Mouse (Mus musculus) liver, embryonic 14.5 days (tissue): ENCODE measurements at regions not wholly inside any gene's neighbourhood (a gene's known extent, or its start where the extent isn't known, plus 50 kb on each side); places are given as distances from the start of the nearest gene placed in this dataset.

Experiments used
- ATAC-seq: fragments of 200-750 bp; cut with Nextera tagmentation; 2 replicates; pipeline ENCODE4 v1.8.0; 2017; ENCODE audit warnings: moderate number of reproducible peaks, mild to moderate bottlenecking, moderate library complexity; ENCODE audit not compliant: insufficient read depth
- DNase-seq, 3 experiments: peaks; one replicate each; pipeline ENCODE4 v3.0.0-alpha.2; 2012 to 2013; ENCODE audit warnings: low read depth in 3 of 3, low spot score in 3 of 3
- H3K27ac ChIP-seq: fragments of 300-500 bp; sonication (generic); 2 replicates; pipeline ENCODE4 v1.5.1; 2014; ENCODE audit warnings: moderate library complexity, mild to moderate bottlenecking, control low read depth, inconsistent platforms
- H3K27me3 ChIP-seq: fragments of 300-500 bp; sonication (generic); 2 replicates; pipeline ENCODE4 v1.6.1; 2014; ENCODE audit warnings: mild to moderate bottlenecking, low read length, moderate library complexity; ENCODE audit not compliant: control insufficient read depth, insufficient read depth
- H3K36me3 ChIP-seq: fragments of 300-500 bp; sonication (generic); replicated peaks from 2 replicates; pipeline ENCODE4 v1.6.1; 2014; ENCODE audit warnings: low read depth; ENCODE audit not compliant: control insufficient read depth, insufficient read depth
- H3K4me1 ChIP-seq, 2 experiments: fragments of 200-500 bp in 1 of 2; fragments of 300-500 bp in 1 of 2; sonication (generic) in 1 of 2; replicated peaks; 2 replicates each; pipeline ENCODE4 v1.6.1; 2012 to 2014; ENCODE audit warnings: antibody characterized with exemption in 1 of 2, inconsistent platforms in 1 of 2, low read length in 1 of 2; ENCODE audit not compliant: control insufficient read depth in 2 of 2, insufficient read depth in 2 of 2
- H3K4me2 ChIP-seq: fragments of 300-500 bp; sonication (generic); 2 replicates; pipeline ENCODE4 v1.6.1; 2014; ENCODE audit warnings: low read depth, mild to moderate bottlenecking, control low read depth, moderate library complexity
- H3K4me3 ChIP-seq, 2 experiments: fragments of 200-500 bp in 1 of 2; fragments of 300-500 bp in 1 of 2; sonication (generic) in 1 of 2; 2 replicates each; pipeline ENCODE4 v1.5.1; 2012 to 2014; ENCODE audit warnings: low read depth in 2 of 2, low read length in 2 of 2, mild to moderate bottlenecking in 2 of 2, control low read depth in 1 of 2, inconsistent platforms in 1 of 2, moderate library complexity in 1 of 2; ENCODE audit not compliant: insufficient read depth in 1 of 2
- H3K9ac ChIP-seq: fragments of 300-500 bp; sonication (generic); replicated peaks from 2 replicates; pipeline ENCODE4 v1.6.1; 2014; ENCODE audit warnings: mild to moderate bottlenecking, control low read depth, moderate library complexity
- H3K9me3 ChIP-seq: fragments of 300-500 bp; sonication (generic); 2 replicates; pipeline ENCODE4 v1.6.1; 2016; ENCODE audit warnings: low read length, mixed read lengths; ENCODE audit not compliant: control insufficient read depth
- CTCF ChIP-seq: IDR thresholded peaks from 2 replicates; pipeline ENCODE4 v1.5.1; 2016; ENCODE audit warnings: antibody characterized with exemption, low read depth, control low read depth
- EP300 ChIP-seq: IDR thresholded peaks from 2 replicates; pipeline ENCODE4 v1.6.1; 2016; ENCODE audit warnings: antibody characterized with exemption, low read depth
- WGBS: fragments of 180-500 bp; shearing (Covaris S2); extraction: QIAGEN DNeasy Blood & Tissue Kit; methylation state at CpG from one replicate; pipeline ENCODE4 v1.1.7; 2014; ENCODE audit not compliant: insufficient replicate concordance; 5-methylcytosine and 5-hydroxymethylcytosine counted together

GRCm38 (mm10) chr11:26789281-26789680, 195.5 kb upstream of the Vrk2 start:
- Histone ChIP-seq H3K36me3 (no peaks in the 10 kb centered on the region), H3K9me3 (no peaks in the 10 kb centered on the region), H3K4me2 (no peak overlapping the region), H3K27ac (no peak overlapping the region), H3K4me1 (no peaks in the 10 kb centered on the region), H3K27me3 (no peaks in the 10 kb centered on the region), H3K4me3 (no peak overlapping the region), H3K9ac (no peak overlapping the region)
- ATAC-seq (no peak), DNase-seq (no peak)
- WGBS: 8% methylated on average over 2 of the region's 2 CpGs
- no peak for TF ChIP-seq CTCF
- no peak for TF ChIP-seq EP300

- no peak overlapping the region for H3K4me2 ChIP-seq
- no peaks in the 10 kb centered on the region for H3K9me3 ChIP-seq
- H3K27ac ChIP-seq: no peak overlapping the region
- no peaks in the 10 kb centered on the region for H3K27me3 ChIP-seq
- H3K4me1 ChIP-seq: no peaks in the 10 kb centered on the region
- no peak for DNase-seq
- H3K4me3 ChIP-seq: no peak overlapping the region
- TF ChIP-seq CTCF (peak; percentile 32; the same call in 1 of the 2 replicates), EP300 (no peak)
- ATAC-seq: no peak
- WGBS: 8% methylated on average over 1 of the region's 1 CpGs
- no peak overlapping the region for H3K9ac ChIP-seq
- H3K36me3 ChIP-seq: no peaks in the 10 kb centered on the region
Observed at GRCm38 (mm10) chr11:26785164-26785563, 191.4 kb upstream of the Vrk2 start.

GRCm38 (mm10) chr11:26773122-26773796, 179.5 kb upstream of the Vrk2 start:
- Histone ChIP-seq H3K4me2 (no peak overlapping the region), H3K4me1 (no peaks in the 10 kb centered on the region), H3K4me3 (no peak overlapping the region), H3K27me3 (no peaks in the 10 kb centered on the region), H3K36me3 (no peaks in the 10 kb centered on the region), H3K9ac (no peak overlapping the region), H3K27ac (no peak overlapping the region), H3K9me3 (no peaks in the 10 kb centered on the region)
- TF ChIP-seq CTCF (no peak), EP300 (no peak)
- ATAC-seq (no peak), DNase-seq (no peak)
- WGBS: 41% methylated on average over 3 of the region's 3 CpGs

- Histone ChIP-seq H3K36me3 (no peaks in the 10 kb centered on the region), H3K27ac (no peak overlapping the region), H3K27me3 (no peaks in the 10 kb centered on the region), H3K9me3 (no peaks in the 10 kb centered on the region), H3K4me2 (no peak overlapping the region), H3K4me1 (no peaks in the 10 kb centered on the region), H3K9ac (no peak overlapping the region), H3K4me3 (no peak overlapping the region)
- no peak for TF ChIP-seq CTCF
- no peak for TF ChIP-seq EP300
- WGBS: 52% methylated on average over 3 of the region's 3 CpGs
- ATAC-seq (no peak), DNase-seq (no peak)
Observed at GRCm38 (mm10) chr11:26755576-26755975, 161.8 kb upstream of the Vrk2 start.

- Histone ChIP-seq H3K27me3 (no peaks in the 10 kb centered on the region), H3K4me3 (no peak overlapping the region), H3K36me3 (no peaks in the 10 kb centered on the region), H3K27ac (no peak overlapping the region), H3K4me1 (no peaks in the 10 kb centered on the region), H3K9ac (no peak overlapping the region), H3K4me2 (no peak overlapping the region), H3K9me3 (no peaks in the 10 kb centered on the region)
- DNase-seq: no peak
- TF ChIP-seq CTCF (no peak), EP300 (no peak)
- 68% methylated on average over 1 of the region's 1 CpGs for WGBS
- ATAC-seq: no peak
Observed at GRCm38 (mm10) chr11:26753616-26754015, 159.8 kb upstream of the Vrk2 start.
